Mouse (Mus musculus) forebrain, embryonic 12.5 days (tissue): ENCODE results near the gene 6030445D17Rik. TPM values are rescaled to one million over a fixed set of nuclear protein-coding genes. Genes with fewer than 3 reads are reported as not detected.

Source experiments
- ATAC-seq: fragments of 200-750 bp; cut with Nextera tagmentation; 2 replicates; pipeline ENCODE4 v1.8.0; 2017; ENCODE audit warnings: moderate TSS enrichment; ENCODE audit not compliant: low FRiP score
- H3K27ac ChIP-seq: fragments of 300-500 bp; sonication (generic); 2 replicates; pipeline ENCODE4 v1.5.1; 2016; ENCODE audit warnings: mild to moderate bottlenecking
- H3K27me3 ChIP-seq: fragments of 300-500 bp; sonication (generic); 2 replicates; pipeline ENCODE4 v1.6.1; 2016; ENCODE audit warnings: mild to moderate bottlenecking
- H3K36me3 ChIP-seq: fragments of 300-500 bp; sonication (generic); replicated peaks from 2 replicates; pipeline ENCODE4 v1.6.1; 2016; ENCODE audit warnings: mild to moderate bottlenecking
- H3K4me1 ChIP-seq: fragments of 300-500 bp; sonication (generic); 2 replicates; pipeline ENCODE4 v1.6.1; 2016
- H3K4me2 ChIP-seq: fragments of 300-500 bp; sonication (generic); 2 replicates; pipeline ENCODE4 v1.6.1; 2016; ENCODE audit warnings: mild to moderate bottlenecking, moderate library complexity
- H3K4me3 ChIP-seq: fragments of 300-500 bp; sonication (generic); replicated peaks from 2 replicates; pipeline ENCODE4 v1.5.1; 2016; ENCODE audit warnings: mild to moderate bottlenecking
- H3K9ac ChIP-seq: fragments of 300-500 bp; sonication (generic); 2 replicates; pipeline ENCODE4 v1.6.1; 2016; ENCODE audit warnings: mild to moderate bottlenecking
- H3K9me3 ChIP-seq: fragments of 300-500 bp; sonication (generic); 2 replicates; pipeline ENCODE4 v1.6.1; 2016
- WGBS: fragments of 180-500 bp; shearing (Covaris S2); methylation state at CpG from one replicate; pipeline ENCODE4 v1.1.7; 2016; 5-methylcytosine and 5-hydroxymethylcytosine counted together
- polyA plus RNA-seq: library from polyadenylated mRNA; unstranded; fragments of >200 nt; fragmentation: Nextera tagmentation; extraction: Ambion mirVana; gene quantifications from 2 replicates; pipeline ENCODE4 v1.2.1, GENCODE M21; 2016

6030445D17Rik gene
- polyA plus RNA-seq, 1 experiment from 2014 or later: not detected

DNA sequence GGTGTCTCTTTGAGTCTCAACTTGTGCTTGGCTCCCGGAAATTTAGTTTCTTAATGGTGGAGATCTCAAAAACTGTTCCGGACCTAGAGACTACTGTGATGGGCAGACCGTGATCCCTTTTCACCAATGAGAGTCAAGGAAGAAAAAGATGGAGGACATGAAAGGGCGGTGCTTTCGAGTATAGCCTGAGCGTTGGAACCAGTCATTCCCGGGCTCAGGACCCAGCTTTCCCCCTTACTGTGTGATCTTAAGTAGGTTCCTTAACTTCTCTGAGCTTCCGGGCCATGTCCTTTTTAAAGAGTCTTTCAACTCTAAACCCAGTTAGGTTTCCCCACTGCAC is 759 bp downstream of the 6030445D17Rik start:
- Histone ChIP-seq H3K4me2 (peak overlapping the region; percentile 90), H3K4me3 (peak overlapping the region; percentile 69), H3K4me1 (peaks cover 20% of the 10 kb centered on the region), H3K36me3 (no peaks in the 10 kb centered on the region), H3K9me3 (no peaks in the 10 kb centered on the region), H3K27me3 (peaks cover 48% of the 10 kb centered on the region), H3K9ac (peak overlapping the region; percentile 70), H3K27ac (peak overlapping the region; percentile 16; the same call in 1 of the 2 replicates)
- ATAC-seq: peak; percentile 57
- WGBS: 1% methylated on average over 8 of the region's 8 CpGs

DNA sequence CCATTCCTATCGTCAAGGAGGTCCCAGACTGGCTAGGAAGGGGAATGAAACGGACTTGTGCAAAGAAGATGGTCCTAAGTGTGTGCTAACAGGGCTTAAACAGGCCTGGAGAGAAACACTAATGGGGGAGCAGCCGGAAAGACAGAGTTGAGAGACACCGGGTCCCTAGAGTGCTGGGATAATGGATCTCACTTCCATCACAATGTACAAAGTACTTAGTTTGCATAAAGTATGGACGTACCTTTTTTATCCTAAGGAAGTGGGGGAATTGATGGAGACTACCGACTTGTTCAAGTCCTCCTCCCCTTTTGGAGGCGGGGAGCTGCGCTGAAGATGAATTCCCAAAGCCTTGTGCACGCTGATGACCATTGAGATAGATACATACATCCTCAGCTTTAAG is 1.4 kb downstream of the 6030445D17Rik start:
- Histone ChIP-seq H3K4me3 (peak overlapping the region; percentile 69), H3K4me2 (peak overlapping the region; percentile 90), H3K9ac (peak overlapping the region; percentile 70; the same call in 1 of the 2 replicates), H3K9me3 (no peaks in the 10 kb centered on the region), H3K27me3 (peaks cover 48% of the 10 kb centered on the region), H3K27ac (no peak overlapping the region), H3K4me1 (peaks cover 20% of the 10 kb centered on the region), H3K36me3 (no peaks in the 10 kb centered on the region)
- WGBS: 15% methylated on average over 9 of the region's 9 CpGs
- ATAC-seq: no peak

DNA sequence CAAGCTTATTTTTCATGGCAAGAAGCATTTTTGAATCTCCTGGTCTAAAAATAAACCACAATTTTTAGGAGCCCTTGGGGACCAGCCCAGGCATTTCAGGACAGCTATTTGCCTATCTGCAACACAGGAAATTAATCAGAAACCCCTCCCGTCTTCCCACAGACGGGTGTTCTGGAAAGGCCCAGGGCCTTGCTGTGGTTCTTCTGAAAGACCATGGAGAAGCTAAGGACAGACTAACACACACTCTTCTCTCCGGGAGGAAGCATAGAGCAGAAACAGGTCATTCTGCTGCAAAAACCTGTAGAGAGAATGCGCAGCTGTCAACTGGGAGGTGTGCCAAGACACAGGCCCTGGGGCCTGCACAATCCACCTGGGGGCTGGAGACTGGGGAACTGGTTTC is 4.2 kb downstream of the 6030445D17Rik start:
- Histone ChIP-seq H3K9me3 (no peaks in the 10 kb centered on the region), H3K36me3 (no peaks in the 10 kb centered on the region), H3K4me2 (no peak overlapping the region), H3K9ac (no peak overlapping the region), H3K27me3 (peaks cover 42% of the 10 kb centered on the region), H3K4me1 (peaks cover 25% of the 10 kb centered on the region), H3K27ac (no peak overlapping the region), H3K4me3 (no peak overlapping the region)
- ATAC-seq: no peak
- 78% methylated on average over 4 of the region's 4 CpGs for WGBS

DNA sequence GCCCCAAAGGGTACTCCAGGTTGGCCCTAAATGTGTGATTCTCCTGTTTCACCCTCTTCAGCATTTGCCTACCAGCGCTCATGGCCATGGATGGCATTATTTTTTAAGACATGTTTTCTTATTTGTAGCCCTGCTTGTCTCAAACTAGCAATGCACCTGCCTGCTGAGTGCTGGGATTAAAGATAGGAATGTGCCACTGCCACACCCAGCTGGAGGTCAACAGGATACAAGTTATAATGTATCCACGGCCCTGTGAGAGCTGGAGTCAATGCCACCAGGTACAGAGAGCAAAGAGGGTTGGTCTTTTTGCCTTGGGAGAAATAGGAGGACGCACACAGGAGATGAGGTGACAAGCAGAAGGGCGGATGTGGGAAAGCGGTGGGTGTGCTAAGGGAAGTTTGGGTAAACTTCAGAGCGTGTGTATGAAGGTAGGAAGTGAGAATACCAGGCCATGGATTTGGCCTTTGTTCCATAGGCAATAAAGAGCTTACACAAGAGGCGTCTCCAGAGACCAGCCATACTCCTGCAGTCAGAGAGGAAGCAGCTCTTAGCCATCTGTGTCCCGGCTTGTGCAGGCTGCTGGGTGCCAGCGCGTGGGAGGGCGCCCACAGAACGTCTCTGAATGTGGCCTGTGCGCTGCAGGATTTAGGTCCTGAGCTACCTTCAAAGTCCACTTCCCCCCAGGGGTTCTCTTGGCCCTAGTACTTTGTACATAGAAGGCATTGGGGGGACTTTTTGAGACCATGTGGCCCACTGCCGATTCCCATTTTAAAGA is 6.7 kb downstream of the 6030445D17Rik start:
- no peak for ATAC-seq

DNA sequence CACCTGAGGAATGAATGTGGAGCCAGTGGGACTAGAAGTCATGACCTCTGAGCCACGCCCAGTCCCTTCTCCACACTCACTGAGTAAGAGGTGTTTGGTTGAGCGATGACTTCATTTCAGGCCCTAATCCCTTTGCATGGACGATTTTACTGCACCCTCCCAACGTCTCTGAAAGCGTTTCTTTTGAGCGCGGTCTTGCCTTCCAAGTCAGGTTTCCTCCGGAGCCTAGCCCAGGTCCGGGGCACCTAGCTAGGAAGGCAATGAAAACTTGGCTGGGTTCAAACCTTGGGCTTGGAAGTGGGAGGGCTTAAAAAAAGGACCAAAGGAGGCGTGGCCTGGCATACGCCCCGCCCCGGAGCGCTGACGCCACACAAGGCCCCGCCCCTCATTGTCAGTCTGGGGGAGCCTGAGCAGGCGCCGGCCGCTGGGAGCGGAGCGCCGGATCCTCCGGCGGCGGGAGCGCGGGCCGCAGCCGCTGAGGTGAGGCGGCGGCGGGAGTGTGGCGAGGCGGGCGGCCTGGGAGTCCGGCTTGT is 7.4 kb downstream of the 6030445D17Rik start, which contains the start of gene Luzp1:
Gene Luzp1 (plus strand): TSS at position 391 of the 533 bp plus-strand sequence.
- Histone ChIP-seq H3K4me3 (peak within 1 kb of the TSS; percentile 73), H3K9me3 (no peaks in the 10 kb centered on the region), H3K4me1 (peaks cover 19% of the 10 kb centered on the region), H3K27me3 (peaks cover 12% of the 10 kb centered on the region), H3K9ac (peak within 1 kb of the TSS; percentile 86), H3K27ac (peak within 1 kb of the TSS; percentile 97), H3K4me2 (peak within 1 kb of the TSS; percentile 68), H3K36me3 (no peaks in the 10 kb centered on the region)
- WGBS: 2% methylated on average over 36 of the region's 36 CpGs
- peak; percentile 96 for ATAC-seq

More for the DNA sequence above, 6.7 kb downstream of the 6030445D17Rik start:
- H3K9me3 ChIP-seq: no peaks in the 10 kb centered on the region
- H3K9ac ChIP-seq: no peak overlapping the region
- H3K4me3 ChIP-seq: no peak overlapping the region
- peaks cover 22% of the 10 kb centered on the region for H3K4me1 ChIP-seq
- no peak overlapping the region for H3K27ac ChIP-seq
- no peak overlapping the region for H3K4me2 ChIP-seq
- H3K27me3 ChIP-seq: peaks cover 19% of the 10 kb centered on the region
- H3K36me3 ChIP-seq: no peaks in the 10 kb centered on the region
- 79% methylated on average over 14 of the region's 14 CpGs for WGBS

DNA sequence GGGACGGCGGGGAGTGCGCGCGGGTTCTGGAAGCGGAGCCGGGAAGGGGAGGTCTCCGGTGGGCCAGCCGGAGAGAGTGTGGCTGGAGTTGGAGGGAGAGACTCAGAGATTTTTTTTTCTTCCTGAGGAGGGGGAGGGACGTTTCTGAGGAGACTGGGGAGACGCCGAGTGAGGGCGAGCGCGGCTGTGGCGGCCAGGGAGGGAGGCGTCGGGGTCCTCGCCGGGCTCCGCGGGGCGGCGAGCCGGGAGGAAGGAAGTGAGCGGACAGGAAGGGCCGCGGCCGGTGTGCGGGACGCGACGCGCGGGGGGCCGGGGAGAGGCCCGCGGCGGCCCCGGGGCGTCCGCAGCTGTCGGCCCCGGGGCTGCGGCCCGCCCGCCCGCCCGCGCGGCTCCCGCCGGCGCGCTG is 7.9 kb downstream of the 6030445D17Rik start:
- peak; percentile 85 for ATAC-seq

DNA sequence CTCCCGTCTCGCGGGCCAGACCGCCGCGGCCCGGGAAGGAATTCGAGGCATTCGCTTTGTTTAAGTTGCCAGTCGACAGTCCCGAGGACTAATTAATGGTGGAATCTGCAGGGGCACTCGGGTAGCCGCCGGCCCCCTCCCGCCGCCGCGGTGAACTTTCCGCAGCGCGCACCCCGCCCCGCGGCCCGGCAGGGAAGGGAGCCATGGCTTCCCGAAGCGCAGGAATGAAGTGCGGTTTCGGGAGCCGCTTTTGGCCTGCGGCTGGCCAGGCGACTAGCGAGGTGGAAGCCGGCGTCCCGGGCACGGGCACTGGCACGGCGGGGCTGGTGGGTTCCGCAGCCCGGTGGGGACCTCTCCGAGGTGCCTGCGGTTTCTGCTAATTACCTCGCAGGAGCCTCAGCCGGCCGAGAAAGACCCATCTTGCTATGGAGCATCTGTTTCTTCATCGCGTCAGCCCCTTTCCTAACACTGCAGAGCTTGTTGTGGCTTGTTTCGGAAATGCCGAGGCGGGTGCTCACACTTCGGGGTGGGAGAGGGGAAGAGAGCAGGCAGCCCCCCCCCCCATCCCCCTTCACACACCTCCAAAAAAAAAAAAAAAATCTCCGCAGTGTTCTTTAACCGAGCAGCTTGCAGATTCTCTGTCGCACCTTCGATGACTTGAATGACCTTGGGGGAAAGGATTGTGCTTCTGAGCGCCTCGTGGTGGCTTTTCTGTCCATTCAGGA is 8.5 kb downstream of the 6030445D17Rik start:
- under 1% methylated on average over 58 of the region's 58 CpGs for WGBS
- Histone ChIP-seq H3K9me3 (no peaks in the 10 kb centered on the region), H3K36me3 (no peaks in the 10 kb centered on the region), H3K9ac (peak overlapping the region; percentile 86), H3K27me3 (peaks cover 2% of the 10 kb centered on the region; the same call in 1 of the 2 replicates), H3K4me3 (peak overlapping the region; percentile 73), H3K4me2 (peak overlapping the region; percentile 68), H3K27ac (peak overlapping the region; percentile 97), H3K4me1 (peaks cover 19% of the 10 kb centered on the region)
- peak; percentile 44 for ATAC-seq

More for the DNA sequence above, 7.9 kb downstream of the 6030445D17Rik start:
- H3K27ac ChIP-seq: peak overlapping the region; percentile 97
- no peaks in the 10 kb centered on the region for H3K36me3 ChIP-seq
- peaks cover 7% of the 10 kb centered on the region for H3K27me3 ChIP-seq
- H3K4me1 ChIP-seq: peaks cover 19% of the 10 kb centered on the region
- H3K4me3 ChIP-seq: peak overlapping the region; percentile 73
- under 1% methylated on average over 39 of the region's 55 CpGs for WGBS
- H3K9ac ChIP-seq: peak overlapping the region; percentile 86
- peak overlapping the region; percentile 68 for H3K4me2 ChIP-seq
- no peaks in the 10 kb centered on the region for H3K9me3 ChIP-seq

DNA sequence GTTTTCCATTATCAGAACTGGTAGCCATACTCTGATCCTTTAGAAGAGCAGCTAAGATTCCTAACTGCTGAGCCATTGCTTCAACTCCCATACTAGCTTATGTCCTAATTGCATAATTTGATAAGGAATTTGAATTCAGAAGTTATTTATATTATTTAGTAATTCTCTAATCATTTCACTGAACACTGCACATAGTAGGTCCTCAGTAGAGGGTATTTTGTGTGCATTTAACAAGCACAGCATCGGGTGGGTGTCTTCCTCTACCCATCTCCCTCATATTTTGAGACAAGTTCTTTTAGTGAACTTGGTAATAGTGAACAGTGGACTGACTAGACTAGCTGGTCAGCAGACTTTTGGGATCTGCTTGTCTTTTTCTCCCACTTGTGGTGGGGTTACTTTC is 14.6 kb downstream of the 6030445D17Rik start:
- Histone ChIP-seq H3K9me3 (no peaks in the 10 kb centered on the region), H3K36me3 (no peaks in the 10 kb centered on the region), H3K27me3 (no peaks in the 10 kb centered on the region), H3K27ac (no peak overlapping the region), H3K9ac (no peak overlapping the region), H3K4me1 (peaks cover 8% of the 10 kb centered on the region), H3K4me2 (no peak overlapping the region), H3K4me3 (no peak overlapping the region)
- 94% methylated on average over 1 of the region's 1 CpGs for WGBS
- ATAC-seq: no peak

DNA sequence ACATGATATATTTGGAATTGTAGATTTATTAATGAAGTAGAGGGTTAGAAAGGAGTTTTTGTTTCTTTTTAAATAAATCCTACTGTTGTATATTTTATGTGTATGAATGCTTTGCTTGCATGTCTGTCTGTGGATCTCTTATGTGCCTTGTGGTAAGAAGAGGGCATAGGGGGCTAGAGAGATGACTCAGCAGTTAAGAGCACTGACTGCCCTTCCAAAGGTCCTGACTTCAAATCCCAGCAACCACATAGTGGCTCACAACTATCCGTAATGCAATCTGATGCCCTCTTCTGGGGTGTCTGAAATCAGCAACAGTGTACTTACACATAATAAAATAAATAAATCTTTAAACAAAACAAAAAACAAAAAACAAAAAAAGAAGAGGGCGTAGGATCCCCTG is 24.5 kb downstream of the 6030445D17Rik start:
- no peak for ATAC-seq
- H3K9me3 ChIP-seq: no peaks in the 10 kb centered on the region

DNA sequence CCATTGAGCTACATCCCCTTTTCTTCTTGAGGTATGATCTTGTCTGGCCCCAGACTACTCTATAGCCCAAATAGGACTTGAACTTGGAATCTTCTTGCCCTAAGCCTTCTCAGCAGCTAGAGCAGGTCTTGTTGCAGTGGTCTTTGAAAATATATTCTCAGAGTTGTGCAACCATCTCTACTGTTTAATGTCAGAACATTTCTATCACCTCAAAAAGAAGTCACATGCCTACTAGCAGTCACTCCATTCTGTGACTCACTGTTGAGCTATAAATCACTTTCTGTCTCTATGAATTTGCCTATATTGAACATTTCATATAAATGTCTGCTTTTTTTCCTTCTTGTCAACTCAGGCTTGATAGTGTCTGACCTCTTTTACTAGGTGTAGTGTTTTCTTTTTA is 33.9 kb downstream of the 6030445D17Rik start:
- Histone ChIP-seq H3K36me3 (no peaks in the 10 kb centered on the region), H3K4me3 (no peak overlapping the region), H3K4me1 (no peaks in the 10 kb centered on the region), H3K27ac (no peak overlapping the region), H3K27me3 (no peaks in the 10 kb centered on the region), H3K9ac (no peak overlapping the region), H3K4me2 (no peak overlapping the region), H3K9me3 (no peaks in the 10 kb centered on the region)
- no peak for ATAC-seq

More for the DNA sequence above, 24.5 kb downstream of the 6030445D17Rik start:
- no peak overlapping the region for H3K9ac ChIP-seq
- no peaks in the 10 kb centered on the region for H3K4me1 ChIP-seq
- no peaks in the 10 kb centered on the region for H3K27me3 ChIP-seq
- no peaks in the 10 kb centered on the region for H3K36me3 ChIP-seq
- 91% methylated on average over 2 of the region's 2 CpGs for WGBS
- no peak overlapping the region for H3K27ac ChIP-seq
- H3K4me3 ChIP-seq: no peak overlapping the region
- H3K4me2 ChIP-seq: no peak overlapping the region

DNA sequence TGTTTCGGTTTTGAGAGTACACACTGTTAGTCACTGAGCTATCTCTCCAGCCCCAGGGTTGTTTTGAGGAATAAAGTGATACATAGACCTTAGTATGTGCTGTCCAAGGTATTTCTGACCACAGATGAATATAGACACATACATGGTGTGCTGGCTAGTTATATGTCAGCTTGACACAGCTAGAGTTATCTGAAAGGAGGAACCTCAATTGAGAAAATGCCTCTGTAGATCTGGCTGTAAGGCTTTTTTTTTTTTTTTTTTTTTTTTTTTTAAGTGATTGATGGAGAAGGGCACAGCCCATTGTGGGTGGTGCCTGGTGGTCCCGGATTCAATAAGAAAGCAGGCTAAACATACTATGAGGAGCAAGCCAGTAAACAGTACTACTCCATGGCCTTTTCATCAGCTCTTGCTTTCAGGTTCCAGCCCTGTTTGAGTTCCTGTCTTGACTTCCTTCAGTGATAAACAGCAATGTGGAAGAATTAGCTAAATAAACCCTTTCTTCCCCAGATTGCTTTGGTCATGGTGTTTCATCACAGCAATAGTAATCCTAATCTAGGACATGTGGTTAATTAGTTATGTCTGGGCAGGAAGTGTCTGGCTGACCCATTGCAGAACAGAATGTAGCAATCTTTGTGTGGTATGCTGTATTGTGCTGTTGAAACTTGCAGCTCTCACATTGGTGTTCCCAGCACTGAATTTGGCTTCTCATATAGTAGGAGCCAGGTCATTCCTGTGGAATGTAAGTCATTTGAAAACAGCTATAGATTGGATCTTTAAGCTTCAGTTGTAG is 43.6 kb downstream of the 6030445D17Rik start:
- no peak overlapping the region for H3K27ac ChIP-seq
- no peak for ATAC-seq
- H3K4me1 ChIP-seq: no peaks in the 10 kb centered on the region; the same call in 1 of the 2 replicates
- no peaks in the 10 kb centered on the region for H3K36me3 ChIP-seq
- no peak overlapping the region for H3K4me3 ChIP-seq
- no peaks in the 10 kb centered on the region for H3K27me3 ChIP-seq
- H3K9me3 ChIP-seq: no peaks in the 10 kb centered on the region
- H3K4me2 ChIP-seq: no peak overlapping the region
- no peak overlapping the region for H3K9ac ChIP-seq
- 70% methylated on average over 2 of the region's 2 CpGs for WGBS

DNA sequence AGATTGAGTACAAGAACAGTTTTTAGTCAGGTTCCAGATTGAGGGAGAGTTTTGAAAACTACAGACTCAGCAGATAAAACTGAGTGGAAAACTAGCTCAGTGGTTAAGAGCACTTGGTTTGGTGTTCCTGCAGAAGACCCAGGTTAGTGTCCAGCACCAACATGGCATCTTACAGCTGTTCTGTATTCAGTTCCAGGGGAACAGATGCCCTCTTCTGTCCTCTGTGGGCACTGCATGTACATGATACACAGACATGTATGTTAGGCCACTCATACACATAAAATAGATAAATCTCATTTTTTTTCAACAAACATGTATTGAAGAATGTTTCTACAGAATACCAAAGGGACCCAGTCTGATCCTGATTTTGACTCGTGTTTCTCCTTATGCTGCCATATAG is 47.8 kb downstream of the 6030445D17Rik start:
- no peak overlapping the region for H3K4me2 ChIP-seq
- ATAC-seq: no peak
- no peak overlapping the region for H3K4me3 ChIP-seq
- H3K9ac ChIP-seq: no peak overlapping the region
- no peak overlapping the region for H3K27ac ChIP-seq
- H3K36me3 ChIP-seq: no peaks in the 10 kb centered on the region
- no peaks in the 10 kb centered on the region for H3K9me3 ChIP-seq
- H3K4me1 ChIP-seq: 0 out of 2 replicates have a peak, but pooled peaks cover 6% of the 10 kb centered on the region
- H3K27me3 ChIP-seq: no peaks in the 10 kb centered on the region
- WGBS: 86% methylated on average over 1 of the region's 1 CpGs
